Mouse (Mus musculus): ENCODE results near the gene Gm21663. TPM values are rescaled to one million over a fixed set of nuclear protein-coding genes. Genes with fewer than 3 reads are reported as not detected.

Gm21663 gene
- polyA plus RNA-seq (2014; fragmentation: Illumina TruSeq; extraction: RNeasy Lipid Tissue Mini Kit (QIAGEN cat#74804); ENCODE audit: low read depth, low replicate concordance): not detected

DNA sequence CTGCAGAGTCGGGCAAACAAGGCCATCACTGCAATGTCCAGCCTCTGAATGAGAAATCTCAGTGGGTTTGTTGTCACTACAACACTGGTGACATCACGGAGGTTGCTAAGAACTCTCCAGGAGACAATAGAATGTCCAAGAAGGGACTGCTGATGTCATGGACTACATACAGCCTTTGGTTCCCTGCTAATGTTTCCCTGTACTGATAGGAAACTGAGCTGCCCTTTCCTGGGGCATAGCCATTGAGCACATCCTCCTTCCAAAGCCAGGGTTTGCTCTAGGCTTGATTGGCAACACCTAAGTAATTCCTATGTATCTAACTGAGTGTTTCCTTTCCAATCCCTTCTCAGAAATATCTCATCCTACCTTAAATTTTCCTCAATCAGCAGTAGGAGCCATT lies at the start of gene Gm21663:
Gene Gm21663, minus strand, starts transcription at position 101 of the 400 bp plus-strand sequence.

DNA sequence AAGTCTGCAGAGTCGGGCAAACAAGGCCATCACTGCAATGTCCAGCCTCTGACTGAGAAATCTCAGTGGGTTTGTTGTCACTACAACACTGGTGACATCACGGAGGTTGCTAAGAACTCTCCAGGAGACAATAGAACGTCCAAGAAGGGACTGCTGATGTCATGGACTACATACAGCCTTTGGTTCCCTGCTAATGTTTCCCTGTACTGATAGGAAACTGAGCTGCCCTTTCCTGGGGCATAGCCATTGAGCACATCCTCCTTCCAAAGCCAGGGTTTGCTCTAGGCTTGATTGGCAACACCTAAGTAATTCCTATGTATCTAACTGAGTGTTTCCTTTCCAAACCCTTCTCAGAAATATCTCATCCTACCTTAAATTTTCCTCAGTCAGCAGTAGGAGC lies 46.4 kb upstream of the Gm21663 start, which contains the start of gene Gm21698:
Gene Gm21698, minus strand, starts transcription at position 101 of the 400 bp plus-strand sequence.

DNA sequence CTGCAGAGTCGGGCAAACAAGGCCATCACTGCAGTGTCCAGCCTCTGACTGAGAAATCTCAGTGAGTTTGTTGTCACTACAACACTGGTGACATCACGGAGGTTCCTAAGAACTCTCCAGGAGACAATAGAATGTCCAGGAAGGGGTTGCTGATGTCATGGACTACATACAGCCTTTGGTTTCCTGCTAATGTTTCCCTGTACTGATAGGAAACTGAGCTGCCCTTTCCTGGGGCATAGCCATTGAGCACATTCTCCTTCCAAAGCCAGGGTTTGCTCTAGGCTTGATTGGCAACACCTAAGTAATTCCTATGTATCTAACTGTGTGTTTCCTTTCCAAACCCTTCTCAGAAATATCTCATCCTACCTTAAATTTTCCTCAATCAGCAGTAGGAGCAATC lies 30.4 kb upstream of the Gm21663 start, which contains the start of gene Gm21680:
Gene Gm21680, minus strand, starts transcription at position 101 of the 400 bp plus-strand sequence.

GRCm38 (mm10) chr5:25954317-25954716 lies 12.1 kb upstream of the Gm21663 start, which contains the start of gene Gm21671:
Gene Gm21671 (minus strand): TSS chr5:25954417.

Other genes starting within 250 kb of the Gm21663 start
- 7.5 TPM for gene Xrcc2, start 236.6 kb downstream of the Gm21663 start, polyA plus RNA-seq (2014; fragmentation: Illumina TruSeq; extraction: RNeasy Lipid Tissue Mini Kit (QIAGEN cat#74804); ENCODE audit: low read depth, low replicate concordance)
- gene Actr3b, start 182.4 kb downstream of the Gm21663 start, polyA plus RNA-seq (2014; fragmentation: Illumina TruSeq; extraction: RNeasy Lipid Tissue Mini Kit (QIAGEN cat#74804); ENCODE audit: low read depth, low replicate concordance): 11.3 TPM
- not detected for gene Gm21671, start 12.0 kb upstream of the Gm21663 start, polyA plus RNA-seq (2014; fragmentation: Illumina TruSeq; extraction: RNeasy Lipid Tissue Mini Kit (QIAGEN cat#74804); ENCODE audit: low read depth, low replicate concordance)
- gene Gm21680, start 30.3 kb upstream of the Gm21663 start, polyA plus RNA-seq (2014; fragmentation: Illumina TruSeq; extraction: RNeasy Lipid Tissue Mini Kit (QIAGEN cat#74804); ENCODE audit: low read depth, low replicate concordance): not detected
- not detected for gene Gm21698, start 46.3 kb upstream of the Gm21663 start, polyA plus RNA-seq (2014; fragmentation: Illumina TruSeq; extraction: RNeasy Lipid Tissue Mini Kit (QIAGEN cat#74804); ENCODE audit: low read depth, low replicate concordance)
- gene Gm1979, start 62.4 kb upstream of the Gm21663 start, polyA plus RNA-seq (2014; fragmentation: Illumina TruSeq; extraction: RNeasy Lipid Tissue Mini Kit (QIAGEN cat#74804); ENCODE audit: low read depth, low replicate concordance): not detected
- not detected for gene Gm5862, start 80.5 kb upstream of the Gm21663 start, polyA plus RNA-seq (2014; fragmentation: Illumina TruSeq; extraction: RNeasy Lipid Tissue Mini Kit (QIAGEN cat#74804); ENCODE audit: low read depth, low replicate concordance)
- 0.17 TPM for gene Speer4a, start 97.2 kb upstream of the Gm21663 start, polyA plus RNA-seq (2014; fragmentation: Illumina TruSeq; extraction: RNeasy Lipid Tissue Mini Kit (QIAGEN cat#74804); ENCODE audit: low read depth, low replicate concordance)
- not detected for gene Gm7347, start 116.2 kb upstream of the Gm21663 start, polyA plus RNA-seq (2014; fragmentation: Illumina TruSeq; extraction: RNeasy Lipid Tissue Mini Kit (QIAGEN cat#74804); ENCODE audit: low read depth, low replicate concordance)
- gene Gm10471, start 146.9 kb upstream of the Gm21663 start, polyA plus RNA-seq (2014; fragmentation: Illumina TruSeq; extraction: RNeasy Lipid Tissue Mini Kit (QIAGEN cat#74804); ENCODE audit: low read depth, low replicate concordance): not detected
- gene 5031410I06Rik, start 163.0 kb upstream of the Gm21663 start, polyA plus RNA-seq (2014; fragmentation: Illumina TruSeq; extraction: RNeasy Lipid Tissue Mini Kit (QIAGEN cat#74804); ENCODE audit: low read depth, low replicate concordance): not detected
- gene Gm10220, start 179.0 kb upstream of the Gm21663 start, polyA plus RNA-seq (2014; fragmentation: Illumina TruSeq; extraction: RNeasy Lipid Tissue Mini Kit (QIAGEN cat#74804); ENCODE audit: low read depth, low replicate concordance): not detected

Measured in adrenal gland, adult 10 weeks (tissue).